Mouse (Mus musculus) hindbrain, embryonic 13.5 days (tissue): ENCODE measurements at regions not wholly inside any gene's neighbourhood (a gene's known extent, or its start where the extent isn't known, plus 50 kb on each side); places are given as distances from the start of the nearest gene placed in this dataset.

Experiments used
- ATAC-seq: fragments of 200-750 bp; cut with Nextera tagmentation; 2 replicates; pipeline ENCODE4 v1.8.0; 2017; ENCODE audit warnings: moderate TSS enrichment; ENCODE audit not compliant: low FRiP score
- H3K27ac ChIP-seq: fragments of 300-500 bp; sonication (generic); 2 replicates; pipeline ENCODE4 v1.5.1; 2015; ENCODE audit warnings: inconsistent platforms, mild to moderate bottlenecking, moderate library complexity
- H3K27me3 ChIP-seq: fragments of 300-500 bp; sonication (generic); 2 replicates; pipeline ENCODE4 v1.6.1; 2015; ENCODE audit warnings: mild to moderate bottlenecking, inconsistent platforms
- H3K36me3 ChIP-seq: fragments of 300-500 bp; sonication (generic); 2 replicates; pipeline ENCODE4 v1.6.1; 2015; ENCODE audit warnings: mild to moderate bottlenecking, inconsistent platforms
- H3K4me1 ChIP-seq: fragments of 300-500 bp; sonication (generic); replicated peaks from 2 replicates; pipeline ENCODE4 v1.6.1; 2015; ENCODE audit warnings: inconsistent platforms
- H3K4me2 ChIP-seq: fragments of 300-500 bp; sonication (generic); 2 replicates; pipeline ENCODE4 v1.6.1; 2015; ENCODE audit warnings: inconsistent platforms, mild to moderate bottlenecking, moderate library complexity
- H3K4me3 ChIP-seq: fragments of 300-500 bp; sonication (generic); 2 replicates; pipeline ENCODE4 v1.5.1; 2015; ENCODE audit warnings: mild to moderate bottlenecking, inconsistent platforms
- H3K9ac ChIP-seq: fragments of 300-500 bp; sonication (generic); 2 replicates; pipeline ENCODE4 v1.6.1; 2015; ENCODE audit warnings: mild to moderate bottlenecking, inconsistent platforms
- H3K9me3 ChIP-seq: fragments of 300-500 bp; sonication (generic); 2 replicates; pipeline ENCODE4 v1.6.1; 2016; ENCODE audit warnings: inconsistent platforms
- WGBS: fragments of 180-500 bp; shearing (Covaris S2); methylation state at CpG from one replicate; pipeline ENCODE4 v1.1.7; 2015; 5-methylcytosine and 5-hydroxymethylcytosine counted together

DNA sequence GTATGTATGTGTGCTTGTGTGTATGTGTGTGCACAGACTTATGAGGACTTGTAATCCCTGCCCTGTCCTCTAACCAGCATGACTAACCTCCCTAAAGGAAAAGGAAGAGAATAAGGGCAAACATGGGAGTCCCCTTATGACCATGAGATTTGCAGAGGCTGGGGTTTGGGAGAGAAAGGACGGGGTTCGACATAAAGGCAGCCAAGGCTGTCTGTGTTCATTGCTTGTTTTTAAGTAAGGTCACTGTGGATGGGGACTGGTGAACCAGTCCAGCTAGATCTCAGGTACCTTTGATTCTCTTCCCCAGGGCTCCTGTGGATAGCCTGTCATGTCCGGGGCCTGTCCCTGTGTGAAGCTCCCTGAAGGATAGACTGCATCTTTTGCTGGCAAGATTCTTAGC, 55.6 kb downstream of the Irf2bp2 start:
- Histone ChIP-seq H3K36me3 (no peaks in the 10 kb centered on the region), H3K4me2 (peak overlapping the region; percentile 27), H3K27me3 (no peaks in the 10 kb centered on the region), H3K9me3 (no peaks in the 10 kb centered on the region), H3K9ac (peak overlapping the region; percentile 53; the same call in 1 of the 2 replicates), H3K4me1 (peaks cover 53% of the 10 kb centered on the region), H3K4me3 (no peak overlapping the region), H3K27ac (peak overlapping the region; percentile 97)
- 27% methylated on average over 3 of the region's 3 CpGs for WGBS
- peak; percentile 11; the same call in 1 of the 2 replicates for ATAC-seq

DNA sequence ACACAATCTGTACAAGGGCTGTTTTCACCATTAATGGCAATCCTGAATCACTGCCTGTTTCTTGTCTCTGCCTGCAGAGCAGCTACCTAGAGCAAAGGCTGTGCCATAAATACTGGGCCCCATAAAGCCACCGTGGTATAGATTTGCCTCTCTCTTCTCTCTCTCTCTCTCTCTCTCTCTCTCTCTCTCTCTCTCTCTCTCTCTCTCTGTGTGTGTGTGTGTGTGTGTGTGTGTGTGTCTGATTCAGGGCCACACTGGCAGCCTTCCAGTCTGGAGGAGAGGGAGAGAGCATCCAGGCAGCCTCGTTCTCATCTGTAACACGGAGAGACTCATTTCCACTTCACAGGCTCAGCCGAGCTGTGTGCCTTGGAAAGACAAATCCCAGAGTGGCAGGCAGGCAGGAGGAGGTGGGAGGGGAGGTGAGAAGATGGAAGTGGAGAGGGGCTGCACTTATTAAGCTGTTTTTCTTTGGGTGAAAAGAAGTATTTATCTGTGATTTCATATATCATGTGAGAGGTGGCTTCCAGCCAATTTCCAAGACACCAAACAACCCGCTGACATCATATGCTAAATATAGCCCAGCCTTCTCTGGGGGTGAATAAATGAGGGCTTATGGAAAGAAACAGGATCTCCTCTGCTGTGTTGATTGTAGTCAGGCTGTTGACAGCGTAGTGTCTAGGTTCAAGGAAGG, 56.7 kb downstream of the Irf2bp2 start:
- H3K27ac ChIP-seq = peak overlapping the region; percentile 97
- no peaks in the 10 kb centered on the region for H3K36me3 ChIP-seq
- ATAC-seq = peak; percentile 58
- H3K4me1 ChIP-seq = peaks cover 53% of the 10 kb centered on the region
- H3K4me3 ChIP-seq = no peak overlapping the region
- H3K27me3 ChIP-seq = no peaks in the 10 kb centered on the region
- no peaks in the 10 kb centered on the region for H3K9me3 ChIP-seq
- H3K9ac ChIP-seq = peak overlapping the region; percentile 60; the same call in 1 of the 2 replicates
- 0 out of 2 replicates have a peak overlapping the region, but pooled peaks have one; percentile 8 for H3K4me2 ChIP-seq
- WGBS = 5% methylated on average over 6 of the region's 6 CpGs

DNA sequence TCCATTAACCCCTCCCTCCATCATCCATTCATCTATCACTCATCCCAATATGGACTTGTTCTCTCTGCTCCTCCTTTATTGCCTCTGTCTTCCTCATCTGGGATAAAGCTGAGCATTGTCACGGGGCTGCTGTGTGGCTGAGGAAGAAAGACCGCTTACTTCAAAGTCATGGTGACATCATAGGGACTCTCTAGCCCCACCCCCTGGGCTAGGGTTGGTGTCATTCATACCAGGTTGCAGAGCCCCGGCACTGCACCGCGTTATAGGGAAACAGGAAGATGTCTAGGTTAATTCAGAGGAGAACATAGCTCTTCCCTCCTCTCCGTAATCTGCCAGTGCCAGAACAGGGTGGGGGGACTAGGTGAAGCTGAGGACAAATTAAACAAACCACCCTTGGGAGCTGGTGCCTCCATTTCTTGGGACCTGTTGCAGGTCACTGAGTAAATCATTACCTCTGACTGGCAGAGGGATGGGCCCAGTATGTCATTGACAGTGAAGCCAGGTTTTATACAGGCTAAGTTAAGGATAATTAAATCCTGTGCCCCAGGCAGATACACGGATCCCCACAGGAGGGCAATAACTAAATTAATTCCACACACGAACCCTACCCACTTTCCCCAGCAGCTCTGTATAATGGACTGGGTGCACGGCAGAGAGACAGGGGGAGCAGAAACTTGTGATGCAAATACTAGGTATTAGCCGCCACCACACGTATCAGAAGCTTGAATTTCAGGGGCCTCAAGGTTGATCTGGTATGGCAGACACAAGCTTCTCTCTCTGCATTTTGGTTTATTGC, 57.5 kb downstream of the Irf2bp2 start:
- 0 out of 2 replicates have a peak overlapping the region, but pooled peaks have one; percentile 8 for H3K4me2 ChIP-seq
- no peaks in the 10 kb centered on the region for H3K36me3 ChIP-seq
- H3K4me1 ChIP-seq = peaks cover 56% of the 10 kb centered on the region
- H3K27ac ChIP-seq = peak overlapping the region; percentile 97
- H3K4me3 ChIP-seq = no peak overlapping the region
- peak; percentile 40 for ATAC-seq
- H3K27me3 ChIP-seq = no peaks in the 10 kb centered on the region; the same call in 1 of the 2 replicates
- no peaks in the 10 kb centered on the region for H3K9me3 ChIP-seq
- H3K9ac ChIP-seq = peak overlapping the region; percentile 60; the same call in 1 of the 2 replicates
- WGBS = 19% methylated on average over 11 of the region's 11 CpGs

DNA sequence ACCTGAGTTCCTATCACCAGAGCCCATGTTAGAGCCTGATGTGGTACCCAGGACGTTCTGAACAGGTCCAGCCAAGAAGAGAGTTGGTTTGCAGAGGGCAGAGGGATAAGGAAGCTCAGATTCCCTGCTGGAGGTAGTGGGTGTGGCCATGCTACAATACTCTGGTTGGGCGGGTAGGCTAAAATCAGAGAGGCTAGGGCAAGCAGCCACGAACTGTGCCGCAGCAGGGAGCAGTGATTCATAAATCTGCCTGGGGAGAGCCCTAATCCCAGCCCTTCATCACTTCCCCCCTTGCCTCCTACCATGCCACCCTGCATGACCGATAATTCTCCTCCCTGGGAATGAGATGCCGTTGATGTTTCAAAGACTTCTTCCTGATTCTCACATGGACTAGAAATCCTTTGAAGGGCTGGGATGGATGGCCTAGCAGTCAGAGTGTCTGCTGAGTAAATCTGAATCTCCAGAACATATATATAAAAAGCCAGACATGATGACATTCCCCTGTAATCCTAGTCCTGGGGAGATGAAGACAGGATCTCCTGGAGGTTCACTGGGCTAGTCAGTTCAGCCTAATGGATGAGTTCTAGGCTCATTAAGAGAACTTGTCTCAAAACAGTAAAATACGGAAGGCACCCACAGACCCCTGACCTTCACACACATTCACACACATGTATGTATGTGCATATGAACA, 57.6 kb upstream of the Tarbp1 start:
- H3K9ac ChIP-seq = no peak overlapping the region
- H3K4me2 ChIP-seq = no peak overlapping the region
- no peak for ATAC-seq
- H3K9me3 ChIP-seq = no peaks in the 10 kb centered on the region
- H3K4me1 ChIP-seq = peaks cover 28% of the 10 kb centered on the region
- H3K36me3 ChIP-seq = no peaks in the 10 kb centered on the region
- 38% methylated on average over 7 of the region's 7 CpGs for WGBS
- H3K27me3 ChIP-seq = peaks cover 3% of the 10 kb centered on the region; the same call in 1 of the 2 replicates
- no peak overlapping the region for H3K4me3 ChIP-seq
- no peak overlapping the region for H3K27ac ChIP-seq

DNA sequence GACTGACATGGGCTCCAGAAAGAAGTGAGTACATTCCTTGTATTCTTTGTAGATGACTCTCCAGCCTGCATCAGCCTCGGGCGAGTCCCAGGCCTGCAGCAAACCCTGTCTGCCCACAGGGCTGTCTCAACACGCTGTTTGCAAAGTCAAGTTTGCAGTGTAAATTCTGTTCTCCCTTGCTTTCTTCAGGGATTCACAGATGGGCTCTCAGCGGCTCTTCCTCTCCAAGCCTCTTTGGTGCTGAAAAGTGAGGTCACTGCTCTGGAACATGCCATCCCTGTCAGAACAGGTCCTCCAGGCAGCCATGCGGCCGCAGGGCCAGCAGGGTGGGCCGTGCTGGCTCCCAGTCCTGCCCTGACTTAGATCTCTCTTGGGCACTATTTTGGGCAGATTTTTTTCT, 56.6 kb upstream of the Tarbp1 start:
- Histone ChIP-seq H3K4me2 (no peak overlapping the region), H3K4me1 (peaks cover 26% of the 10 kb centered on the region), H3K9ac (no peak overlapping the region), H3K9me3 (no peaks in the 10 kb centered on the region), H3K27me3 (peaks cover 3% of the 10 kb centered on the region; the same call in 1 of the 2 replicates), H3K4me3 (no peak overlapping the region), H3K36me3 (no peaks in the 10 kb centered on the region), H3K27ac (no peak overlapping the region)
- 90% methylated on average over 7 of the region's 7 CpGs for WGBS
- ATAC-seq = no peak

DNA sequence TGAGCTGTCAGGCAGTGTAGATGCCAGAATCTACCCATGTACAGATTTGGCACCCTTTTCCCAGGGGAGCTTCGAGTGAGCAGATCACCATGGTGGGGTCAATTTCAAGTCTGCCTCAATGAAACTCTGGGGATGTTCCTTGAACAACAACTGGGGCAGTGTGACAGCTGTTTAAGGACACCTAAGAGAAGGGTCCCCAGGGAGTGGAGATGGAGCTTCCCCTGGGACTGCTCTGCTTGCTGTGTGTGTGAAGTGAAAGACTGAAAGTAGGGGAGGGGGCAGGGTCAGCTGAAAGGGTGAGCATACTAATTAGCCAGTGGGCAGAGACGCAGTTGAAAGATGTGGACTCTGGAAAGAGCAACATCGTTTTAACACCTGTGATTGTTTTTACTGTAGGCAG, 54.5 kb upstream of the Tarbp1 start:
- no peak overlapping the region for H3K9ac ChIP-seq
- no peaks in the 10 kb centered on the region for H3K36me3 ChIP-seq
- H3K4me2 ChIP-seq = no peak overlapping the region
- ATAC-seq = no peak
- peaks cover 15% of the 10 kb centered on the region; the same call in 1 of the 2 replicates for H3K4me1 ChIP-seq
- no peaks in the 10 kb centered on the region for H3K9me3 ChIP-seq
- H3K27me3 ChIP-seq = peaks cover 3% of the 10 kb centered on the region; the same call in 1 of the 2 replicates
- no peak overlapping the region for H3K27ac ChIP-seq
- WGBS = 59% methylated on average over 3 of the region's 3 CpGs
- no peak overlapping the region for H3K4me3 ChIP-seq

DNA sequence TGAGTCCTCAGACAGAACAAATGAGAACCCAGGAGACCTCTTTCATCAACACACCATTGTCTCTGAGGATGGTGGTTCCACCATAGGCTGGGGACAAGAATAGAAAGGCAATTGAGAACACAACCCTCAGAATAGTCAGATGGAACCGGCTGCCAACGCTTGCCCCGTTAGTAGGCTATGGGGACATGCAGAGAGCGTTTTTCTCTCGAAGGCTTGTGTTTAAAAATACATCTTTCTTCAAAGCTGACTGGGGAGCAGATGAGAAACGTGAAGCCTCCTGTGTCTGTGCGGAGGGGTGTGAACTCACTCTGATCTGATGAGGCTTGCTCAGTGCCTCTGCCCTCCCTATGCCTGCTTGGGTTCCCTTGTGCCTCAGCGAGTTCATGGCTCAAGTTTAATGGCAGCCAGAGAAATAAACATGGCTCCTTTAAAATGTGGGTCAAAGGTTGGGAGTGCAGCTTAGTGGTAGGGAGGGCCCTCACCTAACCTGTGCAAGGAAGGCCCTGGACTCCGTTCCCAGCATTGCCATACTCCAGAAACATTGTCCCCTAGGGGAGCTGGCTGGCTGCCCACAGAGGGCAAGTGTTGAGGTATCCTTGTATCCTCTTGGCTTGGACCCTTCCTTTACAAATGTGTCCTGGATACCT, 53.7 kb upstream of the Tarbp1 start:
- Histone ChIP-seq H3K27ac (no peak overlapping the region; the same call in 1 of the 2 replicates), H3K9me3 (no peaks in the 10 kb centered on the region), H3K4me2 (no peak overlapping the region), H3K27me3 (peaks cover 3% of the 10 kb centered on the region; the same call in 1 of the 2 replicates), H3K9ac (no peak overlapping the region), H3K4me1 (peaks cover 15% of the 10 kb centered on the region; the same call in 1 of the 2 replicates), H3K36me3 (no peaks in the 10 kb centered on the region), H3K4me3 (no peak overlapping the region)
- ATAC-seq = no peak
- WGBS = 68% methylated on average over 9 of the region's 9 CpGs

DNA sequence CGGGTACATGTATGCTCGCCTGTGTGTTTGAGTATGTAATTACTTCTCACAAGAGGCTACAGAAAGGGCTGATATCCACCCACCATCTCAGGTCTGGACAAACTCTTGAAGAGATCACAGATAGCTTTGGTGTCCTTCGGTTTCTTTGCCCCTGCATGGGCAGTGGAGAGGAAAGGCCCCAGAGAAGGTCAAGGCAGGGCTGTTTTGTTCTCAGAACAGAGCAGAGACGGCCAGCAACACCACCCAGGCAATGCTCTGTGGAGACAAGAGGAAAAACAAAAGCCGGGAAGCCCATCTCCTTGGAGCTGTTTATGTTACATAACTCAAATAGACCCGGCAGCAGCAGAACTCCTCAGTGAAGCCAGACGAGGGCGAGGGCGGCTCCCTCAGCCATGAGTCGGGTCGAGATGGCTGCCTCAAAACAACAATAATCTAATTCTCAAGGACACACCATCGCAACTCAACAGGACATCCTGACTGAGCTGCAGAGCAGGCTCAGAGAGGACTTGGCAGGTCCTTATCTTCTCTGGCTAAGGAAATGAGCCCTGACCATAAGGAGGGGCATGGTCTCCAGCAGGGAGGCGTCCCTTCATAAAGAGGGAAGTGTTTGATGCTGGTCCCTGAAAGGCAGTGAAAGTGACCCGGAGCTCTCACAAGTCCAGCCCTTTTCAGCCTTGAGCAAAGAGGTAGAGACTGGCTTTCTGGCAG, 52.2 kb upstream of the Tarbp1 start:
- 59% methylated on average over 14 of the region's 14 CpGs for WGBS
- Histone ChIP-seq H3K4me1 (peaks cover 12% of the 10 kb centered on the region; the same call in 1 of the 2 replicates), H3K4me3 (no peak overlapping the region), H3K9ac (no peak overlapping the region), H3K27me3 (peaks cover 3% of the 10 kb centered on the region; the same call in 1 of the 2 replicates), H3K4me2 (no peak overlapping the region), H3K27ac (no peak overlapping the region), H3K36me3 (no peaks in the 10 kb centered on the region), H3K9me3 (no peaks in the 10 kb centered on the region)
- ATAC-seq = no peak

DNA sequence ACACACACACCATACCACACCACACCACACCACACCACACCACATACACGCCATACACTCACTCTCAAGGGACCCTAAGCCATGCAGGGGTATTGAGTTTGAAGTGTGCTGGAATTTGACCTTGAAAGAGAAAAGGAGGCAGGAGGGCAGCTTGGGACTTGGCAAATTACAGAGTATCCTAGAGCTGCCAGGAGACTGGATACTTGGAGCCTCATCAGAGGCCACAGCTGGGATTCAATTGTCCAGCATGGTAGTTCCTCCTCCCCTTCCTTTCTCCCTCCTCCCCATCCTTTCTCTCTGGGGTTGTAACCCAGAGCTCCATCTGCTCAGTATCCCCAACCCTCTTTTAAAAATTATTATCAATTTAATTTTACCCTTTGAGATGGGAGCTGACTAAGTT, 50.7 kb upstream of the Tarbp1 start:
- Histone ChIP-seq H3K9me3 (no peaks in the 10 kb centered on the region), H3K36me3 (no peaks in the 10 kb centered on the region), H3K4me3 (no peak overlapping the region), H3K4me2 (no peak overlapping the region), H3K27ac (no peak overlapping the region), H3K9ac (no peak overlapping the region), H3K27me3 (no peaks in the 10 kb centered on the region), H3K4me1 (peaks cover 9% of the 10 kb centered on the region; the same call in 1 of the 2 replicates)
- WGBS = 83% methylated on average over 1 of the region's 1 CpGs
- ATAC-seq = no peak
